Mouse (Mus musculus) small intestine, adult 2 months (tissue): ENCODE results near the gene Lalba.

Experiments
- CTCF ChIP-seq: fragments of 200-500 bp; IDR thresholded peaks from 2 replicates; pipeline ENCODE4 v1.5.1; 2012; ENCODE audit warnings: low read depth, mild to moderate bottlenecking, control low read depth, inconsistent platforms, low read length, moderate library complexity, mixed read lengths; ENCODE audit not compliant: insufficient replicate concordance, insufficient read length; ENCODE audit errors: extremely low read depth
- POLR2A ChIP-seq: fragments of 200-500 bp; IDR thresholded peaks from 2 replicates; pipeline ENCODE4 v1.6.1; 2012; ENCODE audit warnings: low read depth, mild to moderate bottlenecking, control low read depth, inconsistent platforms, low read length, moderate library complexity

- TF ChIP-seq CTCF (peak; percentile 74), POLR2A (no peak)
Observed at GRCm38 (mm10) chr15:98510438-98511385, 28.2 kb upstream of the Lalba start.
